Mouse (Mus musculus): ENCODE data around the gene Dip2c. TPM values are rescaled to one million over a fixed set of nuclear protein-coding genes. Genes with fewer than 3 reads are reported as not detected.

The Dip2c gene
- total and polyA plus RNA-seq, 3 experiments = not detected

- H3K9ac ChIP-seq (ENCODE audit: control insufficient read depth, low read depth, low read length, poor library complexity, severe bottlenecking) = no peak overlapping the region
- no peaks in the 10 kb centered on the region for H3K36me3 ChIP-seq (ENCODE audit: control insufficient read depth in 1 of 2, insufficient read depth in 2 of 2, low read length in 2 of 2)
- no peaks in the 10 kb centered on the region for H3K4me1 ChIP-seq (ENCODE audit: control insufficient read depth in 1 of 2, insufficient read depth in 2 of 2, low read length in 2 of 2)
- TF ChIP-seq TAL1 (IDR thresholded peaks at IDR 0.05; ENCODE audit: low read length) (no peak), RAD21 (IDR thresholded peaks at IDR 0.05; ENCODE audit: low read depth, low read length) (no peak), POLR2A (IDR thresholded peaks at IDR 0.05; ENCODE audit: control insufficient read depth in 1 of 2, insufficient read depth in 1 of 2, low read depth in 1 of 2, low read length in 2 of 2, poor library complexity in 1 of 2) (no peak), ELF1 (IDR thresholded peaks at IDR 0.05; ENCODE audit: low read depth, low read length) (no peak), CTCF (IDR thresholded peaks at IDR 0.05 in 2 of 3, conservative IDR thresholded peaks at IDR 0.05 in 1 of 3; ENCODE audit: control insufficient read depth in 1 of 3, insufficient read depth in 1 of 3, low read depth in 2 of 3, low read length in 3 of 3, poor library complexity in 1 of 3, severe bottlenecking in 1 of 3) (no peak), CHD2 (IDR thresholded peaks at IDR 0.05; ENCODE audit: low read length) (no peak), KAT2A (conservative IDR thresholded peaks at IDR 0.05; ENCODE audit: low read depth, low read length) (no peak), RCOR1 (IDR thresholded peaks at IDR 0.05; ENCODE audit: low read depth, low read length) (no peak), NELFE (IDR thresholded peaks at IDR 0.05; ENCODE audit: low read depth, low read length) (no peak), CHD1 (IDR thresholded peaks at IDR 0.05; ENCODE audit: low read depth, low read length) (no peak), MAX (IDR thresholded peaks at IDR 0.05; ENCODE audit: low read length) (no peak), TBP (IDR thresholded peaks at IDR 0.05; ENCODE audit: low read depth, low read length) (no peak)
- DNase-seq (ENCODE audit: low read depth, low spot score) = no peak
- no peaks in the 10 kb centered on the region; a peak in 1 of 4 replicates for H3K27me3 ChIP-seq (ENCODE audit: control insufficient read depth in 1 of 2, insufficient read depth in 2 of 2, low read length in 2 of 2)
- no peak overlapping the region for H3K4me3 ChIP-seq (ENCODE audit: control insufficient read depth in 1 of 2, insufficient read depth in 1 of 2, low read depth in 2 of 2, low read length in 2 of 2)
- H3K9me3 ChIP-seq (replicated peaks; ENCODE audit: insufficient read depth, low read length) = no peaks in the 10 kb centered on the region
- no peaks in the 10 kb centered on the region for H3K79me2 ChIP-seq (ENCODE audit: control insufficient read depth, insufficient read depth, low read length, poor library complexity)
- no peak overlapping the region for H3K27ac ChIP-seq (ENCODE audit: control insufficient read depth, low read depth, low read length)
Measured at GRCm38 (mm10) chr13:9371387-9371786, 95.1 kb downstream of the Dip2c start.

GRCm38 (mm10) chr13:9377130-9377529, 100.8 kb downstream of the Dip2c start:
- Histone ChIP-seq H3K36me3 (ENCODE audit: control insufficient read depth in 1 of 2, insufficient read depth in 2 of 2, low read length in 2 of 2) (no peaks in the 10 kb centered on the region), H3K27ac (ENCODE audit: control insufficient read depth, low read depth, low read length) (no peak overlapping the region), H3K9me3 (replicated peaks; ENCODE audit: insufficient read depth, low read length) (no peaks in the 10 kb centered on the region), H3K4me1 (ENCODE audit: control insufficient read depth in 1 of 2, insufficient read depth in 2 of 2, low read length in 2 of 2) (no peaks in the 10 kb centered on the region), H3K27me3 (ENCODE audit: control insufficient read depth in 1 of 2, insufficient read depth in 2 of 2, low read length in 2 of 2) (no peaks in the 10 kb centered on the region), H3K4me3 (ENCODE audit: control insufficient read depth in 1 of 2, insufficient read depth in 1 of 2, low read depth in 2 of 2, low read length in 2 of 2) (no peak overlapping the region), H3K79me2 (ENCODE audit: control insufficient read depth, insufficient read depth, low read length, poor library complexity) (no peaks in the 10 kb centered on the region), H3K9ac (ENCODE audit: control insufficient read depth, low read depth, low read length, poor library complexity, severe bottlenecking) (no peak overlapping the region)
- TF ChIP-seq ZC3H11A (IDR thresholded peaks at IDR 0.05; ENCODE audit: low read depth, low read length) (no peak), SMC3 (IDR thresholded peaks at IDR 0.05; ENCODE audit: low read depth, low read length) (no peak), USF1 (IDR thresholded peaks at IDR 0.05; ENCODE audit: low read depth, low read length) (no peak), CHD1 (IDR thresholded peaks at IDR 0.05; ENCODE audit: low read depth, low read length) (no peak), MAZ (IDR thresholded peaks at IDR 0.05; ENCODE audit: low read depth, low read length) (no peak), ZNF384 (IDR thresholded peaks at IDR 0.05; ENCODE audit: low read depth, low read length) (no peak), POLR2AphosphoS5 (IDR thresholded peaks at IDR 0.05; ENCODE audit: borderline replicate concordance, low read depth, low read length) (no peak), ZMIZ1 (IDR thresholded peaks at IDR 0.05; ENCODE audit: low read depth, low read length) (no peak), TCF12 (IDR thresholded peaks at IDR 0.05; ENCODE audit: low read depth, low read length) (no peak)
- no peak for DNase-seq (ENCODE audit: low read depth, low spot score)
